Mouse (Mus musculus): ENCODE results near the gene Plpp4.

DNA sequence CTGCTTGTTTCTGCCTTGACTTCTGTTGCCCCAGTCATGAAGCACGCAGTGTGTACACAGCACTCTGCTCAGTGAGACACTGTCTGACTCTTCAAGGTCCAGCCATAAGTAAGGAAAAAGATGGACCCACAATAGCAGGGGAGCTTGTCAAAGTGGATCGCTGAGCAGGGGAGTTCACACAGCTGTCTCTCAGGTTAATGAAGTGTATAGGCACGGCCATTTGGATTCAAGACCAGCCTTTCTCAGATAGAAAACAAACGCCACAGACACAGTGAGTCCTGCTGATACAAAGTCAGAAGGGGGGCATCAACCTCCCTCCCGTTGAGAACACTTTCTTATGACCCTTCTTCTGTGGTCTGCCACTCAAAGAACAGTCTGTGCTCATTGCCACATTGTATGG, 20.8 kb upstream of the Plpp4 start:
- TF ChIP-seq REST (IDR thresholded peaks at IDR 0.05; ENCODE audit: insufficient read depth, insufficient read length) (no peak), POLR2A (IDR thresholded peaks at IDR 0.05; ENCODE audit: insufficient read length, low read depth) (no peak), MYOD1 (IDR thresholded peaks at IDR 0.05; ENCODE audit: control insufficient read depth in 1 of 3, insufficient read length in 2 of 3, low read depth in 2 of 3) (no peak), USF1 (IDR thresholded peaks at IDR 0.05; ENCODE audit: low read depth) (no peak), TCF12 (IDR thresholded peaks at IDR 0.05; ENCODE audit: insufficient read depth, poor library complexity, severe bottlenecking) (no peak), MYOG (IDR thresholded peaks at IDR 0.05; ENCODE audit: control insufficient read depth in 1 of 3, insufficient read depth in 1 of 3, insufficient read length in 2 of 3, low read depth in 2 of 3) (no peak), E2F4 (IDR thresholded peaks at IDR 0.05; ENCODE audit: insufficient read depth) (no peak), CEBPB (IDR thresholded peaks at IDR 0.05; ENCODE audit: insufficient read depth, poor library complexity, severe bottlenecking) (no peak), MAX (IDR thresholded peaks at IDR 0.05; ENCODE audit: low read depth) (no peak)

Data from myocyte (in vitro differentiated cells).